Mouse (Mus musculus) lung, adult 2 months (tissue): ENCODE data around the gene Atp6v0d1.

Source experiments
- CTCF ChIP-seq: fragments of 200-500 bp; IDR thresholded peaks from 2 replicates; pipeline ENCODE4 v1.5.1; 2011; ENCODE audit warnings: mild to moderate bottlenecking, low read length, control low read depth; ENCODE audit not compliant: insufficient read depth
- POLR2A ChIP-seq: fragments of 200-500 bp; IDR thresholded peaks from 2 replicates; pipeline ENCODE4 v1.6.1; 2011; ENCODE audit warnings: low read depth, mild to moderate bottlenecking, control low read depth, low read length, borderline replicate concordance; ENCODE audit errors: extremely low read depth

GRCm38 (mm10) chr8:105529271-105529670, 36.6 kb downstream of the Atp6v0d1 start:
- no peak for TF ChIP-seq CTCF
- no peak for TF ChIP-seq POLR2A
